Mouse (Mus musculus): ENCODE results near the gene Rab29.
"Not testable (repeated sequence)": the region's sequence is repeated elsewhere in the genome, so short reads cannot be mapped to it uniquely, and the experiment has no call there.

The Rab29 gene

GRCm38 (mm10) chr1:131867093-131867945 is at the start of gene Rab29:
TSS of gene Rab29 (plus strand) at chr1:131867224.
- in situ Hi-C loops (cut with MboI, MseI) = loop anchor here (5.0 kb wide), 1 partner anchor 40 kb away; no protein-coding TSS in a partner anchor

- in situ Hi-C loops (cut with MboI, MseI) = not testable (repeated sequence)
These were observed 46.7 kb upstream of the Rab29 start for GRCm38 (mm10) chr1:131820353-131820752.

GRCm38 (mm10) chr1:131820887-131821328 is 46.1 kb upstream of the Rab29 start:
- in situ Hi-C loops (cut with MboI, MseI) = no loop called here

- in situ Hi-C loops (cut with MboI, MseI) = no loop called here
These were observed 44.7 kb upstream of the Rab29 start for GRCm38 (mm10) chr1:131822292-131822691.

GRCm38 (mm10) chr1:131822856-131823492 is 44.0 kb upstream of the Rab29 start:
- in situ Hi-C loops (cut with MboI, MseI) = no loop called here

- in situ Hi-C loops (cut with MboI, MseI) = no loop called here
These were observed 43.5 kb upstream of the Rab29 start for GRCm38 (mm10) chr1:131823563-131823962.

- in situ Hi-C loops (cut with MboI, MseI) = no loop called here
These were observed 42.4 kb upstream of the Rab29 start for GRCm38 (mm10) chr1:131824528-131825181.

GRCm38 (mm10) chr1:131827207-131827786 is 39.7 kb upstream of the Rab29 start, which contains the start of gene Slc41a1:
TSS of gene Slc41a1 (plus strand) at chr1:131827493.
- in situ Hi-C loops (cut with MboI, MseI) = no loop called here

GRCm38 (mm10) chr1:131827787-131828258 is 39.2 kb upstream of the Rab29 start:
- in situ Hi-C loops (cut with MboI, MseI) = no loop called here

- in situ Hi-C loops (cut with MboI, MseI) = no loop called here
These were observed 38.5 kb upstream of the Rab29 start for GRCm38 (mm10) chr1:131828297-131829126.

GRCm38 (mm10) chr1:131829279-131829678 is 37.7 kb upstream of the Rab29 start:
- in situ Hi-C loops (cut with MboI, MseI) = no loop called here

GRCm38 (mm10) chr1:131830561-131830960 is 36.5 kb upstream of the Rab29 start:
- in situ Hi-C loops (cut with MboI, MseI) = loop anchor here (10.0 kb wide), 1 partner anchor 816 kb away; the partner anchor contains the start of gene Il10

- in situ Hi-C loops (cut with MboI, MseI) = loop anchor here (10.0 kb wide), 1 partner anchor 816 kb away; the partner anchor contains the start of gene Il10
These were observed 35.9 kb upstream of the Rab29 start for GRCm38 (mm10) chr1:131830971-131831641.

GRCm38 (mm10) chr1:131837035-131837434 is 30.0 kb upstream of the Rab29 start:
- in situ Hi-C loops (cut with MboI, MseI) = loop anchor here (10.0 kb wide), 1 partner anchor 822 kb away; the partner anchor contains the start of gene Il10

GRCm38 (mm10) chr1:131838542-131838941 is 28.5 kb upstream of the Rab29 start:
- in situ Hi-C loops (cut with MboI, MseI) = loop anchor here (10.0 kb wide), 1 partner anchor 824 kb away; the partner anchor contains the start of gene Il10

- in situ Hi-C loops (cut with MboI, MseI) = loop anchor here (10.0 kb wide), 1 partner anchor 824 kb away; the partner anchor contains the start of gene Il10
These were observed 27.7 kb upstream of the Rab29 start for GRCm38 (mm10) chr1:131839279-131839678.

GRCm38 (mm10) chr1:131842221-131842620 is 24.8 kb upstream of the Rab29 start:
- in situ Hi-C loops (cut with MboI, MseI) = no loop called here

GRCm38 (mm10) chr1:131843758-131844157 is 23.3 kb upstream of the Rab29 start:
- in situ Hi-C loops (cut with MboI, MseI) = no loop called here

GRCm38 (mm10) chr1:131844883-131845282 is 22.1 kb upstream of the Rab29 start:
- in situ Hi-C loops (cut with MboI, MseI) = no loop called here

GRCm38 (mm10) chr1:131846255-131846654 is 20.8 kb upstream of the Rab29 start:
- in situ Hi-C loops (cut with MboI, MseI) = no loop called here

Data from T-helper 2 cell (primary cell).